Mouse (Mus musculus) gastrocnemius, postnatal 4 days (tissue): ENCODE measurements at regions not wholly inside any gene's neighbourhood (a gene's known extent, or its start where the extent isn't known, plus 50 kb on each side); places are given as distances from the start of the nearest gene placed in this dataset.

Experiments
- DNase-seq, 2 experiments: peaks; one replicate each; pipeline ENCODE4 v3.0.0; 2021 to 2022; ENCODE audit warnings: low spot score in 2 of 2, mixed read lengths in 2 of 2

GRCm38 (mm10) chr2:45208526-45208925 is 91.3 kb upstream of the Zeb2 start:
- no peak for DNase-seq

DNA sequence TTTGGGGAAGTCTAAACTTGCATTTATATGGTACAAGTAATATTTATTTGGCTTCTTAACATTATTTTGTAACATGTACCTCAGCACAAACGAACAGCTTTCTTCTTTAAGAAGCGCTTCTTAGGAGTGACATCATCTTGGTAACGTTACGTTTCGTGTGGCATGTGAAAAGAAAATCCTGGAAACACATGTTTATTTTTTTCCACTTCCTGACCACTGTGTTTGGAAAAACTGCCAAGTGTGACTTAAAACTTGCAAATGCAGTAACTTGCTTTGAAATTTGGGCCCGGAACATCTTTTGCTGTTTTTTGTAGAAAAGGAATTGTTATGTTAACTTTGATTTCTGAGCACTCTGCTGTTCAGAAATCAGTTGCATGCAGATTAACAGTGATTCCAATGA is 88.6 kb upstream of the Zeb2 start:
- no peak for DNase-seq

DNA sequence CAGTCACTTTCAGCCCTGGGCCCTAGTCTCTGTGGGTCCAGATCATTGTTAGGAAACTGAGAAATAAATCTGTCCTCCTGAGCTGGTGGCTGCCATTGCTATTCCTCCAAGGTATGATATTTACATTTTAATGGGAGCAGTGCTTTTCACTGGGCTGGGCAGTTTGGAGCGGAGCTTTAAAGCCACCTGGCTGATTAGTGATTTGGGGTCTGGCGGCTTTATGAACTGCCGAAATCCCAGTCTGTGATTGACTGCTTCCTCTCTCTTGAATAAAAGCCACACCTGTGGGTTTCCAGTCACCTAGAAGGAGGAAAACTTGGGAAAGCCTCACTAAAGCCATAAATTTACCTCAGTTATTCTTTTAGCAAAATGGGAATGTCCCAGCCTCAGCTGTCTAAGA is 88.0 kb upstream of the Zeb2 start:
- DNase-seq = no peak

DNA sequence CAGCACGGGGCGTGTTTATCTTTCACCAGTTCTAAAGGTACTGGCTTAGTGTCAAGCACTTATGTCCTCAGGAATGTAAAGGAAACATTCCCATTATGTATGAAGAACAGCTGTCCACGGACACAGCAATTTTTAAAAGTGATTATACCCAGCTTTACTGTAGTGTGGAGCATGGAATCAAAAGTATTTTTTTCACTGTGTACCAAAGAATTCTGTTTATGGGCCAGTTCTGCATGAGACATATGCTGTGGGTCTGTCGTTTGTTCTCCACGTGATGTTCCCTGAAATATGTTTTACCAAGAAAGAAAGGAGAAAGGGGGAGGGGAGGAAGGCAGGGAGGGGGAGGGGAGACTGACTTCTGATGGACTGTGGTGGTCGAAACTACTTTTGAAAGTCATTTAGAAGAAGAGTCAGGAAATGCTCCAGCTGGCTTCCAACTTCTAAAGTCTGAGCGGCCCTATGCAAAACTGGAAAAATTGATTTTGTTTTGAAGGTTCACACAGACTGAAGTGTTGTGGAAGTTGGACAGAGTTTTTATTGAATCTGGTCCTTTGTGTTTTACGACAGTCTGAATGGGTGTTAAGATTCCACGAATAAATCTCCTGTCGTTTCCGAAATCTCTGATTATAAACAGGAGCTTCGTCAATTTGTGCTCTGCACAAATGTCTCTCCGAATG is 80.9 kb upstream of the Zeb2 start:
- no peak for DNase-seq

DNA sequence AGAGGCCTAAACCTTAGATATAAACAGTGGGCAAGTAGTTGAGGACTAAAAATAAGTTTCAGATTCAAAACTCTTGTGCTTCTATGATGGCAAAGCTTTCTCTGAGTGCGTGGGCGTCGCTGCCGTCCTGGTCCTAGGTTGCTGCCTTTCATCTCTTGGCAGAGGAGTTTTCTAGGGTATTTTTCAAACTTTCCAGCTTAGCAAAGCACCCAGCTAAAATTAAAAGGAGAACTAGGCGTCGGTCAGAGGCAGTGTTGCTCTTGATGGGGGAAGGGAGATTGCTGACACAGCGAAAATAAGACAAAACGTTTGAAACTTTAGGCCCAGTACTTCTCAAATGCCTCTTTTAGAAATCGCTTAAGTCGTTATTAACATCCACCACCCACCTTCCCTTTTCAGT is 80.1 kb upstream of the Zeb2 start:
- no peak for DNase-seq

GRCm38 (mm10) chr2:45196511-45196910 is 79.3 kb upstream of the Zeb2 start:
- no peak for DNase-seq

GRCm38 (mm10) chr2:45194335-45194734 is 77.1 kb upstream of the Zeb2 start:
- DNase-seq = no peak

DNA sequence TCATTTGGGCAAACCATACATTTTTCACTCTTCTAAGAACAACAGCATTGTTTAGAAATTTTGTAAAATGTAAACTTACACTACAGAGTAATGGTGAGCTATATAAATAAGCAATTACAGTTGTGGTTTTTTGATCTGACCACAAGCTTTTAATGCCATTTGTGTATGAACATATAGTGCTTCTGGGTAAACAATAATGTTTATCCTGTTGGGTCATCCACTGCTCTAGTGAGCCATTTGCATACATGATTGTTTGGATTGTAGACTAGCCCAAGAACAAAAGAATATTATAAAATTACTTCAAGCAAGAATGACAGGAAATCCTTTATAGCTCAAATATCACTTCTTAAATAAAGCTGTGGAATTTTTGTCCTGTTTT is 68.4 kb upstream of the Zeb2 start:
- no peak for DNase-seq

DNA sequence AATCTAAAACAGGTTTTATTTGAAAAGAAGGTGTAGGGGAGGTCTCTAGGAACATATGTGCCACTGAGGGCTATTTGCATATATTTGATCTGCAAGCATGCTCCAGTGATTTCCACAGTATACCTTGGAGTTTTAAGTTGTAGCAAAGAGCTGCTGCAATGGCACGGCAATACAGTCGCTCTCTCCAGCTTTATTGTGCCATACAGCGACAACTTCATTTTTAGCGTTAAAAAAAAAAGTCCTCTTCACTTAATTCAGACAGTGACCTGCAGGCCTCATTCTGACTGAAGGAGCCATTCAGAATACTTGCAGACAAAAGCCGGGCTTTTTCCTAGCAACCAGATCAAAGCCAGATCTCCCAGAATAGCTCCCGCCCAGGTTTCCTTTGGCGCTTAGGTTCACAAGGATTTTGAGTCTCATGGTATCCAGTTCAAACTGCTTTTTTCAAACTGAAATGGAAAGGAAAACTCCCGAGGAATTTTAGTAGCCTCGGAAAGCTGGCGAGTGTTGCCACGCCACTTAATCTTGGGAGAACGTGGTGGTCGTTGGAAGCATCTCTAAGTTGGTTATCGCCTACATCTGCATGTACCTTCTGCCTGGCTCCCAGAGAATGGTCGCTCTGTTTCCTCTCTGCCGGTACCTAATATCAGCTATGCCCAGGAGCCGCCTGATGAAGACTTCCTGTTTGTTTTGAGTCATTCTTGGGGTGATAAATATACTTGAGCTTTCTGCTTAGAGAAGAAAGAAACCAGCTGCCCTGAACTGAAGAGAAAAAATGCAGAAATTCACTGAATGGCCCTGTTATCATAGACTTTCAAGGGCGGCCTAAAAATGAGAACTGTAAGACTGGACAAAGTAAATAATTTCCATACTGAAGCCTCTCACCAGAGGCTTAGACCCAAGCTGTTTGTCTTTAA is 67.8 kb upstream of the Zeb2 start:
- no peak for DNase-seq

DNA sequence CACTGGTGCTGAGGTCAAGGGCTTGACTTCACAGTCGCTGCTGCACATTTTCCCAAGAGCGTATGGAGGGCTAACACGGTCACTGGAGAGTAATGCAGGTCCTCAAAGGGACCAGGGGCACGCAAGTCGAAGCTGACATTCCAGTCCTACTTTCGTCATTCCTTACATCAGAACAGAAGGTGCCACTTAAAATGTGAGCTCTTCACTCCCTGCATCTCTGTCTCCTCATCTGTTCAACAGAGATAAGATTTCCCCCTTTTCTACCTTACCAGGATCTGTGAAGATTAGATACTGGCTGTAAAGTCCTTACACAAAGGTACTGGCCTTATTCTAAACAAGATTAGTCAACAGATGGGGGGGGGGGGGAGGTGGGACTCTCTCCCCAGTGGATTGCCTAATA is 67.0 kb upstream of the Zeb2 start:
- no peak for DNase-seq

GRCm38 (mm10) chr2:45182876-45183275 is 65.7 kb upstream of the Zeb2 start:
- no peak for DNase-seq

- no peak for DNase-seq
Observed at GRCm38 (mm10) chr2:45181552-45181951, 64.4 kb upstream of the Zeb2 start.

DNA sequence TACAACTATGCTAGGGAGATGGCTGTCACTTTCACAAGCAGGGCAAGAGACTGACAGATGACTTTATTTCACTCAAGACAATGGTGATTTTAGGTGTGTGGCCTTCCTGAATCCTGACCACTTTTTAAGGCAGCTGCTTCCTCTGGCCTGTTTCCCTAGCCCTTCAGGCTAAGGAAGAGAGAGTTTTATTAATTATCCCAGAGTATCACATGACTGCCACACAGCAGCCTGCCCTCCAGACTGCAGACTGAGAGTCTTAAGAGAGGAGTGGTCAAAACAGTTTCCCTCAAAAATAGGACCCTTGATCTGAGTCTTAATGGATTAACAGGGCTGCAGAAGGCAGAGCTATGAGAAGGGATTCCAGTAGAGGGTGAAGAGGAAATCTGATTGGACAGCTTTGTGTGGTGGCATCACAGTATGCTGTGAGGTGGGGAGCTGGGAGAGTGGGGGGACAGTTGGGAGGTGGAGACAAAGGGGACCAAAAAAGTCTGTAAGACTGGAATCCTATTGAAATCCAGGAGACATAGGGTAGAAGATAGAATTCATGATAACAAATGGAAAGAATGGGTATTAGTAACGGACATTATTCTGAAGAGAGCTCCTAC is 61.8 kb upstream of the Zeb2 start:
- no peak for DNase-seq

DNA sequence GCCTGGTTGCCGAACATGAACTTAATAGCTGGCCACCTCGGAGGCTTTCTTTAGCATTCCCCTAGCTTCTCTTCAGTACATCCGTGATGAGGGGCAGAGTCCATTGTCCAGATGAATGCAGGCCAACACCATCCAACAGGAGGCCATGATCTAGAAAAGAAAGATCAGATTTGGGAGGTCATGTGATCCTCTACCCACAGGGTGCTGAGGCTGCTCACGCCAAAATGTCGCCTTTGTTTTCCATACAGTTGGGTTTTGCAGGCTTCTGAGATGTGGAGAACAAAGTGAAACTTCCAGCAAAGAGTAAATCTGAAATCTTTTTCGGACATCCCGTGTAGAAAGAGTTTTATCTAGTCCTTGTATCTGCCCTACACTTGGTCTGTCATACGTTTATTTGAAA is 55.2 kb upstream of the Zeb2 start:
- DNase-seq = no peak

DNA sequence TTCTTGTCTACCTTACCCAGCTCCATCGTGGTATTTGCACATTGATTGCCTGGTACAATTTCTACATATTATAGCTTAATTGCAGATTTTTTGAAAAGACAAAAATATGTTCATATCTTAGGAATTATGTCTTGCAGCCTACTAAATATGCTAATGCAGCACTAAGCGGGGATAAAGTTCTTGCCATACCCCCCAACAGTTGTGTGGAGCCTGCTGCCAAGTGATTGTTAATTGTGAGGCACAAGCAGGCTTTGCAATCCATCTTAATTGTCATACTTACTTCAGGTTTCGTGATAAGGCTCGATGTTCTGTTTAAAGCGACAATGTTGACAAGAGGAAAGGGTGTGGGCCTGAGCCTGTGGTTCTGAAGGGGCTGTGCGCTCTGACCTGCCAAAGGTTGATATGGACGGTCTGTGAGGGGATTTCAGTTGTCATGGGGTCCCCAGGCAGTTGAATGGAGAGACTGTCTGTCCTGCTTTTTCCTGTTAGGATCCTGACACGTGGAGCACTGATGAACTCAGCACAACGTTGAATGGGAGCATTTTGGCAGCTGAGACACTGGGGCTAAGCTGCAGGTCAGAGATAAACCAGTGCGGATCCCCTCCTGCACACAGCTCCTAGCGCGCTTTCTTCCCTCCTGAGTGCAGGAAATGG is 54.5 kb upstream of the Zeb2 start:
- no peak for DNase-seq

DNA sequence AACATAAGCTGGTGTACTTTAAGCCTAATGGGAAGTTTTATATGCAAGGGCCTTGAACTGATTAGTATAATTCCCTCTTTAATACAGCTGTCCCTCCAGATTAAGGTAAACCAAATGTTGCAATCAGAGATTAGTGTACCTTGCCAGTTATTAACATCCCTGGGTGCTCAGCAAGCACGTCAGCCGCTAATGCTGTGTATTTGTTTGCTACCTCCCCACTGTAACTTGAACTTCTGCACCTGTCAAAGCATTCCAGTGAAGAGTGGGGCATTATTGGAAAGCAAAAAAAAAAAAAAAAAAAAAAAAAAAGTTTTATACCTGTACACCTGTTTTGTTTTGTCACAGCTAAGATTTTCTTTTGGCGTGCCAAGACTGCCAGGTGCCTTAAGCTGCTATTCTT is 53.1 kb upstream of the Zeb2 start:
- no peak for DNase-seq

GRCm38 (mm10) chr2:45169429-45170070 is 52.4 kb upstream of the Zeb2 start:
- no peak for DNase-seq

DNA sequence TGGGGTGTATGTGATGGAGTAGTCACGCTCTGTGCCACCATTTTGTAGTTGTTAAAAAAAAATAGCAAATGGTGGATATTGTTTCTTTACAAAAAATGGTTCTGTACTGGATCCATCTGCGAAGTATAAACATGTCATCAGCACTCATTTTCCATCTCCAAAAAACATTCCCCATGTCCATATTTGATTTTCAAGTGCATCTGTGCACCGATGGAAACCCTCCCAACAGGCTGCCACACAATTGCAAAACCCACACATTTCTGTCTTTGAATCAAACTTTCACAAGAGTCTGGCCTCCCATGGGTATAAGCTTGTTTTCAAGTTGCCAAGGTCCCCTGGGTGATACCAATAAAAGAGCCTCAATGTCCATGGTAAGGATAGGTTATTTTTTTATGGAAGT is 51.4 kb upstream of the Zeb2 start:
- no peak for DNase-seq
